Mouse (Mus musculus): ENCODE results near the gene Afap1.

DNA sequence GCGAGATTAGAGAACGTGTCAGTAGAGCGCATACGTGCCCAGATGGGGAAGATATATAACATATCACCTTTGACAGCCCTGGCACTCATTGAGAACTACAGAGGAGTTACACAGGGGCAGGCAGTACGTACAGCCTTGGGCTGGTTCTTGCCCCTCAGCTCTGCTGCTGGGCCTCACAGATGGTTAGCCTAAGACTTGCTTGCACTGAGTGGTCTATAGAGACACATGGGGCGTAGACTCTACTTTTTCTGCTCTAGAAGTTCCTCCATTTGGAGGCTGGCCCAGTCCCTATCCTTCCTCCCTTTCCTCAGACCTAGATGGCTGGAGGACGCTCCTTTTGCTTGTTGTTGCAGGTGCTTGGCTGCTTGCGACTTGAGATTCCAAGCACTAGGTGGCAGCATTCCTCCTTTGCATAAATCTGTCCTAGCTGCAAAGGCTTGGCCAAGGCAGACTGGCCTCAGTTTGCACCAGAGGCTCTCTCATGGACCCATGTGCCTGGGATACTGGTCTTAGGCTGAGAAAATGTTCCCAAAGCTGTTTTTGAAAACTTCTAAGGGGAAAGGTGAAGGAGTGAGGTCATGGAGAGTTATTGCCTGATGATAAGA is 22.6 kb upstream of the Afap1 start:
- TF ChIP-seq TAL1 (IDR thresholded peaks at IDR 0.05; ENCODE audit: low read length) (no peak), GATA1 (IDR thresholded peaks at IDR 0.05; ENCODE audit: low read length) (no peak)

All from erythroblast, embryonic 14.5 days (primary cell).